Mouse (Mus musculus): ENCODE measurements around the gene Grtp1.

DNA sequence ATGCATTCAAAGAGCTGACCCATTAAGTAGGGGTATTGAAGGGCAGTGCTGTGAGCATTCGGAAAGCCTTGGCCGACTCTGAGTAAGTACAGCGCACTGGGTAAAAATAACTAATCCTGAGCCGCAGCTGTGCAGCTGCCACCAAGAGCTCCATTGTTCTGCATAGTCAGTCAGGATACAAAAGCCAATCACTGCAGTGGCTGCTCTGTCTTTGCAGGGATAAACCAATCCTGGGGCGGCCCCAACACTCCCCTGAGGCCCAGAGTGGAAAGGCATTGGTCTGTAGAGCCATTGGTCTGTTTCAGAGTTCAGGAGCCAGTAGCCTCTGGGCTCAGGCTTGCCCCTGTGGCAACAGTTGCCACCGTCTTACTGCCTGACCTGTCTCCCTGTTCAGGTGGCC, 25.9 kb upstream of the Grtp1 start:
- TF ChIP-seq CTCF (IDR thresholded peaks at IDR 0.05; ENCODE audit: borderline replicate concordance, control insufficient read depth, extremely low read depth, insufficient read depth, low read length, poor library complexity): no peak
- no peak for TF ChIP-seq POLR2A (IDR thresholded peaks at IDR 0.05; ENCODE audit: control insufficient read depth, extremely low read depth, insufficient read depth, low read length, poor library complexity)
